Mouse (Mus musculus) myocyte (in vitro differentiated cells): Measurements from ENCODE around the gene Toe1. TPM values are rescaled to one million over a fixed set of nuclear protein-coding genes. Genes with fewer than 3 reads are reported as not detected.
A peak's percentile ranks its signal among the peaks of the same experiment; 100 is the strongest.

Experiments
- H3K27me3 ChIP-seq: one replicate; pipeline ENCODE4 v1.6.1; 2011; ENCODE audit not compliant: control insufficient read depth, insufficient read depth, insufficient read length
- H3K36me3 ChIP-seq: one replicate; pipeline ENCODE4 v1.6.1; 2011; ENCODE audit not compliant: control insufficient read depth, insufficient read depth
- H3K4me2 ChIP-seq: one replicate; pipeline ENCODE4 v1.6.1; 2011; ENCODE audit warnings: low read depth, control low read depth
- H3K4me3 ChIP-seq: one replicate; pipeline ENCODE4 v1.5.1; 2011; ENCODE audit warnings: mild to moderate bottlenecking, control low read depth, moderate library complexity
- H3K79me2 ChIP-seq: one replicate; pipeline ENCODE4 v1.6.1; 2011; ENCODE audit not compliant: control insufficient read depth, insufficient read depth
- H3ac ChIP-seq: one replicate; pipeline ENCODE4 v1.6.1; 2011; ENCODE audit not compliant: control insufficient read depth, insufficient read length
- CEBPB ChIP-seq: IDR thresholded peaks from 2 replicates; pipeline ENCODE4 v1.6.1; 2011; ENCODE audit warnings: mild to moderate bottlenecking, moderate library complexity; ENCODE audit not compliant: poor library complexity, insufficient read depth, severe bottlenecking
- E2F4 ChIP-seq: IDR thresholded peaks from one replicate; pipeline ENCODE4 v1.6.1; 2011; ENCODE audit warnings: mild to moderate bottlenecking, control low read depth, moderate library complexity; ENCODE audit not compliant: insufficient read depth
- MYOD1 ChIP-seq, 3 experiments: IDR thresholded peaks; one replicate each; pipeline ENCODE4 v1.6.1; 2011; ENCODE audit warnings: control low read depth in 2 of 3, low read depth in 2 of 3, mild to moderate bottlenecking in 2 of 3, moderate library complexity in 1 of 3; ENCODE audit not compliant: insufficient read length in 2 of 3, control insufficient read depth in 1 of 3
- MYOG ChIP-seq, 3 experiments: IDR thresholded peaks; one replicate each; pipeline ENCODE4 v1.6.1; 2011; ENCODE audit warnings: control low read depth in 2 of 3, low read depth in 2 of 3, mild to moderate bottlenecking in 2 of 3; ENCODE audit not compliant: insufficient read length in 2 of 3, control insufficient read depth in 1 of 3, insufficient read depth in 1 of 3
- POLR2A ChIP-seq: IDR thresholded peaks from one replicate; pipeline ENCODE4 v1.6.1; 2011; ENCODE audit warnings: low read depth, mild to moderate bottlenecking, control low read depth, moderate library complexity; ENCODE audit not compliant: insufficient read length
- POLR2AphosphoS2 ChIP-seq: IDR thresholded peaks from one replicate; pipeline ENCODE4 v1.6.1; 2011; ENCODE audit warnings: low read depth, control low read depth; ENCODE audit not compliant: insufficient read length
- REST ChIP-seq: IDR thresholded peaks from one replicate; pipeline ENCODE4 v1.6.1; 2011; ENCODE audit warnings: mild to moderate bottlenecking, control low read depth, moderate library complexity; ENCODE audit not compliant: insufficient read depth, insufficient read length
- SRF ChIP-seq: IDR thresholded peaks from one replicate; pipeline ENCODE4 v1.6.1; 2011; ENCODE audit warnings: low read depth; ENCODE audit not compliant: control insufficient read depth, insufficient read length
- TCF12 ChIP-seq: IDR thresholded peaks from one replicate; pipeline ENCODE4 v1.6.1; 2011; ENCODE audit warnings: mild to moderate bottlenecking, control low read depth; ENCODE audit not compliant: poor library complexity, insufficient read depth, severe bottlenecking
- TCF3 ChIP-seq: IDR thresholded peaks from one replicate; pipeline ENCODE4 v1.6.1; 2011; ENCODE audit warnings: low read depth, control low read depth; ENCODE audit not compliant: insufficient read length
- USF1 ChIP-seq: IDR thresholded peaks from one replicate; pipeline ENCODE4 v1.6.1; 2011; ENCODE audit warnings: low read depth, mild to moderate bottlenecking, control low read depth, moderate library complexity
- polyA plus RNA-seq: library from polyadenylated mRNA; unstranded; fragments of >200 nt; fragmentation: generic; extraction: Trizol; gene quantifications from one replicate; pipeline ENCODE4 v1.2.1, GENCODE M21; 2012; ENCODE audit warnings: missing spikeins

The Toe1 gene
- polyA plus RNA-seq, 1 experiment = 15.4 TPM

GRCm38 (mm10) chr4:116761914-116762313, 45.5 kb downstream of the Toe1 start:
- H3K4me2 ChIP-seq = no peak overlapping the region
- no peaks in the 10 kb centered on the region for H3K27me3 ChIP-seq
- H3K36me3 ChIP-seq = no peaks in the 10 kb centered on the region
- no peak overlapping the region for H3K4me3 ChIP-seq
- H3ac ChIP-seq = no peak overlapping the region
- H3K79me2 ChIP-seq = no peaks in the 10 kb centered on the region
- TF ChIP-seq POLR2AphosphoS2 (no peak), POLR2A (no peak), REST (no peak), CEBPB (no peak), USF1 (no peak), SRF (no peak), MYOG (IDR thresholded peaks at IDR 0.05; ENCODE audit: control insufficient read depth in 1 of 3, insufficient read depth in 1 of 3, insufficient read length in 2 of 3, low read depth in 2 of 3) (no peak), TCF12 (no peak), E2F4 (no peak), TCF3 (no peak), MYOD1 (IDR thresholded peaks at IDR 0.05; ENCODE audit: control insufficient read depth in 1 of 3, insufficient read length in 2 of 3, low read depth in 2 of 3) (no peak)

- Histone ChIP-seq H3K36me3 (no peaks in the 10 kb centered on the region), H3K4me3 (no peak overlapping the region), H3K4me2 (peak overlapping the region; percentile 42), H3K27me3 (no peaks in the 10 kb centered on the region), H3ac (no peak overlapping the region), H3K79me2 (no peaks in the 10 kb centered on the region)
- no peak for TF ChIP-seq E2F4
- TF ChIP-seq USF1 = peak; percentile 2
Measured at GRCm38 (mm10) chr4:116749750-116750149, 57.7 kb downstream of the Toe1 start.

Other genes starting within 250 kb of the Toe1 start
- 18.1 TPM for gene Gpbp1l1, start 250.0 kb downstream of the Toe1 start, polyA plus RNA-seq
- gene Ccdc17, start 211.0 kb downstream of the Toe1 start, polyA plus RNA-seq = 0.55 TPM
- gene Nasp, start 179.7 kb downstream of the Toe1 start, polyA plus RNA-seq = 20.0 TPM
- 746 TPM for gene Akr1a1, start 156.0 kb downstream of the Toe1 start, polyA plus RNA-seq
- gene Prdx1, start 122.1 kb downstream of the Toe1 start, polyA plus RNA-seq = 231 TPM
- gene Mmachc, start 99.2 kb downstream of the Toe1 start, polyA plus RNA-seq = 17.2 TPM
- 18.9 TPM for gene Ccdc163, start 99.1 kb downstream of the Toe1 start, polyA plus RNA-seq
- gene Tesk2, start 86.7 kb downstream of the Toe1 start, polyA plus RNA-seq = 3.8 TPM
- 3.4 TPM for gene Mutyh, start 83 bp upstream of the Toe1 start, polyA plus RNA-seq
- gene Hpdl, start 14.1 kb upstream of the Toe1 start, polyA plus RNA-seq = 1.5 TPM
- not detected for gene Zswim5, start 69.7 kb upstream of the Toe1 start, polyA plus RNA-seq
- 69.6 TPM for gene Urod, start 186.8 kb upstream of the Toe1 start, polyA plus RNA-seq
- 28.7 TPM for gene Hectd3, start 187.7 kb upstream of the Toe1 start, polyA plus RNA-seq
- 36.3 TPM for gene Eif2b3, start 211.8 kb upstream of the Toe1 start, polyA plus RNA-seq